Mouse (Mus musculus) left cerebral cortex, adult 2 months (tissue): ENCODE results near the gene Kdm4a. TPM values are rescaled to one million over a fixed set of nuclear protein-coding genes. Genes with fewer than 3 reads are reported as not detected.

ENCODE experiments used
- DNase-seq, 2 experiments: peaks; one replicate each; pipeline ENCODE4 v3.0.0; 2021 to 2022; ENCODE audit warnings: low spot score in 2 of 2, mixed read lengths in 1 of 2; ENCODE audit errors: extremely low spot score in 1 of 2
- H3K27ac ChIP-seq: fragments of 200-600 bp; 2 replicates; pipeline ENCODE4 v1.8.1; 2022
- H3K4me3 ChIP-seq: fragments of 200-600 bp; 2 replicates; pipeline ENCODE4 v1.8.1; 2022
- CTCF ChIP-seq: fragments of 200-600 bp; IDR thresholded peaks from 2 replicates; pipeline ENCODE4 v1.8.1; 2022; ENCODE audit warnings: antibody characterized with exemption, mild to moderate bottlenecking, moderate library complexity
- intact Hi-C: fragments of 180-260 bp; cut with DNase I; formaldehyde crosslinking; loops from one replicate; pipeline ENCODE4 v1.15.1; 2025
- microRNA-seq, 2 experiments: library from miRNA; unstranded; fragments of <30 nt; microRNA quantifications; one replicate each; pipeline ENCODE4 v1.2.0; 2021
- total RNA-seq, 2 experiments: library from RNA; stranded (reverse); gene quantifications; 2 replicates each; pipeline ENCODE4 v1.2.3; 2021

Gene Kdm4a
- total RNA-seq, 2 experiments from 2014 or later = 39.6 to 41.0 TPM

GRCm38 (mm10) chr4:118105256-118106053, 74.4 kb downstream of the Kdm4a start:
- H3K27ac ChIP-seq = no peak overlapping the region
- no peak for DNase-seq
- H3K4me3 ChIP-seq = no peak overlapping the region
- intact Hi-C loops = no loop called here
- no peak for TF ChIP-seq CTCF

GRCm38 (mm10) chr4:118103280-118103830, 76.5 kb downstream of the Kdm4a start:
- intact Hi-C loops = no loop called here

GRCm38 (mm10) chr4:118101497-118101896, 78.3 kb downstream of the Kdm4a start:
- Histone ChIP-seq H3K4me3 (no peak overlapping the region), H3K27ac (no peak overlapping the region)
- no peak for TF ChIP-seq CTCF
- intact Hi-C loops = no loop called here
- DNase-seq = no peak

More at GRCm38 (mm10) chr4:118103280-118103830, 76.5 kb downstream of the Kdm4a start:
- no peak for TF ChIP-seq CTCF
- Histone ChIP-seq H3K27ac (no peak overlapping the region), H3K4me3 (no peak overlapping the region)
- DNase-seq = no peak

- no peak overlapping the region for H3K27ac ChIP-seq
- intact Hi-C loops = no loop called here
- TF ChIP-seq CTCF = no peak
- DNase-seq = no peak
- no peak overlapping the region for H3K4me3 ChIP-seq
These were observed 80.0 kb downstream of the Kdm4a start for GRCm38 (mm10) chr4:118099637-118100364.

DNA sequence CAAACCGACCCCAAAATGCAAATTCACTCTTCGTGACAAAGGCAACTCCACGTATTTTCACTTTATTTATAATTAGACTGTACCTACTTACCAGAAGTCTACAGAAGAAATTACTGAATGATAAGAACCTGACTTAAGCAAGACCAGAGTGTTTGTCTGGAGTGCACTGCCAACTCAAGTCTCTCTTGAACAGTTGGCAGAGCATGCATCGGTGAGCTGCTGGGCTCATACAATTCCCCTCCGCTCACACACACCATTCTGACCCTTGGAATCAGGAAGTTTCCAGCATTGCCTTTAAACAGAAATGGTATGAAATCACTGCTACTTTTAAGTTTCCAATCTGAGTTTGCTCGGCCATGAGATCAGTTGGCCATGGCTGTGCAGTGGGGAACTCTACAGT, 81.3 kb downstream of the Kdm4a start:
- intact Hi-C loops = no loop called here
- H3K27ac ChIP-seq = no peak overlapping the region
- H3K4me3 ChIP-seq = no peak overlapping the region
- no peak for TF ChIP-seq CTCF
- DNase-seq = no peak

GRCm38 (mm10) chr4:118096069-118096468, 83.8 kb downstream of the Kdm4a start:
- Histone ChIP-seq H3K4me3 (no peak overlapping the region), H3K27ac (no peak overlapping the region)
- intact Hi-C loops = no loop called here
- DNase-seq = no peak
- no peak for TF ChIP-seq CTCF

GRCm38 (mm10) chr4:118092784-118093457, 86.9 kb downstream of the Kdm4a start:
- no peak for DNase-seq
- TF ChIP-seq CTCF = no peak
- intact Hi-C loops = loop anchor here (5.0 kb wide), 1 partner anchor 79 kb away; no protein-coding TSS in a partner anchor
- no peak overlapping the region for H3K4me3 ChIP-seq
- H3K27ac ChIP-seq = no peak overlapping the region

- intact Hi-C loops = loop anchor here (2.0 to 5.0 kb wide), 3 partner anchors 44 to 202 kb away; partner anchors contain the start of gene St3gal3
- no peak overlapping the region for H3K4me3 ChIP-seq
- no peak for TF ChIP-seq CTCF
- no peak overlapping the region for H3K27ac ChIP-seq
- DNase-seq = no peak
These were observed 89.4 kb downstream of the Kdm4a start for GRCm38 (mm10) chr4:118090449-118090848.

DNA sequence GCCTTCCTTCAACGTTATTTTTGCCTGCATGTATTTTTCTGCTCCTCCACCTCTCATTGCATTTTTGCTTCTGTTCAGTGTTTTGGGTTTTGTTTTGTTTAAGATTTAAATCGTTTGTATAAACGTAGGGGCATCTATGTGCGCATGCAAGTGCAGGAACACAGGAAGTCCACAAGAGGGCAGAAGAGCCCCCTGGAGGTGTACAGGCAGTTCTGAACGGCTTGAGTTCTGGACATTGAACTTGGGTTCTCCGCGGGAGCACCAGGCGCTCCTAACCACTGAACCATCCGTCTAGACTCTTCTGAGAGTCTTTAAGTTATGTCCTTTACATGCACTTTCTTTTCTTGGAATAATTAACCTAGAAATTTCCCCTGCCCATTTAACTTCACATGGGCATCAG, 89.9 kb downstream of the Kdm4a start:
- no peak overlapping the region for H3K4me3 ChIP-seq
- H3K27ac ChIP-seq = no peak overlapping the region
- intact Hi-C loops = loop anchor here (2.0 to 10.0 kb wide), 5 partner anchors 45 to 485 kb away; partner anchors contain the start of gene St3gal3
- TF ChIP-seq CTCF = peak; percentile 89
- peak in 1 of 2 experiments; percentile 38 for DNase-seq

DNA sequence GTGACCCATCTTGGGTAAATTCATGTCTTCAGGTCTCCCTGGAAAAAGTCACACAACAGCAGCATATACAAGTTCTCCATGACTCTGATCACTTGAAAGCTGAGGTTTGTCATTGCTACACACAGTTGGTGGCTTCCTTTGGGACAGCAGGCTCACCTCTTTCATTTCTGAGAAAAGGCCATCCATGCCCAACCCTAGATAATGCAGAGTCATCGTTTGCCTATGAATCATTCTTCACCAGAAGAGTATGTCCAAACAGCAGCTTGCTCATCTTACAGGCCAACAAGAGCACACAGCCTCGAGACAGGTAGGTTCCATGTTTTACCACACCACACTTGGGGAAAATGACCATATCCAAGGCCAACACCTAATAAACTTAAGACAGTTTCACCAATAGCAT, 91.1 kb downstream of the Kdm4a start:
- no peak for TF ChIP-seq CTCF
- intact Hi-C loops = loop anchor here (10.0 kb wide), 2 partner anchors 384 to 486 kb away; no protein-coding TSS in a partner anchor
- H3K27ac ChIP-seq = no peak overlapping the region
- DNase-seq = no peak
- H3K4me3 ChIP-seq = no peak overlapping the region

Small RNAs within 50 kb of the gene (microRNA-seq; reads per million reads assigned to microRNA genes)
- 0 to 1.2 reads per million in 2 experiments for gene Mir7226

Other genes starting within 250 kb of the Kdm4a start
- 10 to 100 TPM; 46.0 to 47.4 TPM for gene St3gal3, start 45.1 kb downstream of the Kdm4a start, total RNA-seq
- gene Ptprf, start 111.4 kb upstream of the Kdm4a start, total RNA-seq = 100 to 1,000 TPM; 118 to 119 TPM
- gene Szt2, start 229.2 kb upstream of the Kdm4a start, total RNA-seq = 10 to 100 TPM; 40.3 to 43.4 TPM
- gene Med8, start 229.3 kb upstream of the Kdm4a start, total RNA-seq = 10 to 100 TPM; 54.2 to 63.5 TPM
- gene Elovl1, start 248.1 kb upstream of the Kdm4a start, total RNA-seq = 10 to 100 TPM; 18.6 to 25.3 TPM